Mouse (Mus musculus) ES-Bruce4 (cell line): Measurements from ENCODE around the gene Pigv. TPM values are rescaled to one million over a fixed set of nuclear protein-coding genes. Genes with fewer than 3 reads are reported as not detected.

Experiments used
- H3K27ac ChIP-seq: 2 replicates; pipeline ENCODE4 v1.5.1; 2012; ENCODE audit warnings: low read length, inconsistent platforms; ENCODE audit not compliant: insufficient read depth
- H3K27me3 ChIP-seq: 2 replicates; pipeline ENCODE4 v1.6.1; 2012; ENCODE audit warnings: mild to moderate bottlenecking, low read length, inconsistent platforms; ENCODE audit not compliant: control insufficient read depth, poor library complexity, insufficient read depth, severe bottlenecking
- H3K36me3 ChIP-seq: 2 replicates; pipeline ENCODE4 v1.6.1; 2012; ENCODE audit warnings: inconsistent platforms, mild to moderate bottlenecking, low read length, moderate library complexity; ENCODE audit not compliant: control insufficient read depth, poor library complexity, insufficient read depth, severe bottlenecking
- H3K4me1 ChIP-seq: one replicate; pipeline ENCODE4 v1.8.1; 2011; ENCODE audit warnings: low read length; ENCODE audit not compliant: control insufficient read depth, insufficient read depth
- H3K4me3 ChIP-seq: 2 replicates; pipeline ENCODE4 v1.5.1; 2011; ENCODE audit warnings: low read depth, mild to moderate bottlenecking, low read length
- H3K9ac ChIP-seq: 2 replicates; pipeline ENCODE4 v1.6.1; 2012; ENCODE audit warnings: low read depth, mild to moderate bottlenecking, inconsistent platforms; ENCODE audit not compliant: poor library complexity, severe bottlenecking
- H3K9me3 ChIP-seq: replicated peaks from 2 replicates; pipeline ENCODE4 v1.6.1; 2012; ENCODE audit warnings: mild to moderate bottlenecking, low read length, inconsistent platforms; ENCODE audit not compliant: control insufficient read depth, poor library complexity, insufficient read depth, severe bottlenecking
- CTCF ChIP-seq: IDR thresholded peaks from one replicate; pipeline ENCODE4 v1.8.1; 2011; ENCODE audit warnings: low read depth, low read length
- EP300 ChIP-seq: IDR thresholded peaks from 2 replicates; pipeline ENCODE4 v1.6.1; 2011; ENCODE audit warnings: low read depth, low read length; ENCODE audit not compliant: insufficient read depth
- POLR2A ChIP-seq: IDR thresholded peaks from one replicate; pipeline ENCODE4 v1.8.1; 2011; ENCODE audit warnings: low read length; ENCODE audit not compliant: insufficient read depth
- polyA plus RNA-seq: library from polyadenylated mRNA; stranded (reverse); fragments of >200 nt; gene quantifications from 2 replicates; pipeline ENCODE4 v1.2.4, GENCODE M21; 2011; ENCODE audit warnings: low read depth; ENCODE audit not compliant: missing spikeins, insufficient read depth, insufficient read length

Pigv gene
- polyA plus RNA-seq, 1 experiment = 15.2 TPM

GRCm38 (mm10) chr4:133612416-133612815 is 60.0 kb downstream of the Pigv start:
- H3K27ac ChIP-seq = no peak overlapping the region
- peaks cover 4% of the 10 kb centered on the region; the same call in 1 of the 2 replicates for H3K9me3 ChIP-seq
- no peak overlapping the region for H3K9ac ChIP-seq
- H3K4me1 ChIP-seq = peaks cover 2% of the 10 kb centered on the region
- no peaks in the 10 kb centered on the region for H3K27me3 ChIP-seq
- no peak overlapping the region for H3K4me3 ChIP-seq
- peaks cover 6% of the 10 kb centered on the region; the same call in 1 of the 2 replicates for H3K36me3 ChIP-seq
- TF ChIP-seq CTCF (no peak), POLR2A (no peak), EP300 (no peak)

- Histone ChIP-seq H3K36me3 (peaks cover 6% of the 10 kb centered on the region; the same call in 1 of the 2 replicates), H3K4me3 (no peak overlapping the region), H3K27me3 (no peaks in the 10 kb centered on the region), H3K27ac (no peak overlapping the region), H3K9me3 (peaks cover 4% of the 10 kb centered on the region; the same call in 1 of the 2 replicates), H3K9ac (no peak overlapping the region), H3K4me1 (peaks cover 2% of the 10 kb centered on the region)
- no peak for TF ChIP-seq POLR2A
- TF ChIP-seq EP300 = no peak
- no peak for TF ChIP-seq CTCF
Measured at GRCm38 (mm10) chr4:133611815-133612214, 60.6 kb downstream of the Pigv start.

Other genes starting within 250 kb of the Pigv start
- gene Tent5b, start 192.5 kb downstream of the Pigv start, polyA plus RNA-seq = 10.9 and 12.4 TPM in 2 replicates
- 10.4 and 13.6 TPM in 2 replicates for gene Trnp1, start 174.1 kb downstream of the Pigv start, polyA plus RNA-seq
- gene Kdf1, start 153.7 kb downstream of the Pigv start, polyA plus RNA-seq = 10.2 and 13.2 TPM in 2 replicates
- 274 and 303 TPM in 2 replicates for gene Nudc, start 126.7 kb downstream of the Pigv start, polyA plus RNA-seq
- gene Nr0b2, start 119.3 kb downstream of the Pigv start, polyA plus RNA-seq = not detected in 2 replicates
- 3.9 and 7.9 TPM in 2 replicates for gene Gpatch3, start 97.9 kb downstream of the Pigv start, polyA plus RNA-seq
- 22.2 and 24.3 TPM in 2 replicates for gene Gpn2, start 88.3 kb downstream of the Pigv start, polyA plus RNA-seq
- 250 and 292 TPM in 2 replicates for gene Sfn, start 70.5 kb downstream of the Pigv start, polyA plus RNA-seq
- gene Zdhhc18, start 22.5 kb downstream of the Pigv start, polyA plus RNA-seq = 34.4 and 43.8 TPM in 2 replicates
- 119 and 123 TPM in 2 replicates for gene Arid1a, start 84.1 kb upstream of the Pigv start, polyA plus RNA-seq
- gene Rps6ka1, start 215.2 kb upstream of the Pigv start, polyA plus RNA-seq = 73.2 and 86.4 TPM in 2 replicates